Mouse (Mus musculus) heart, adult 11 months (tissue): ENCODE measurements at regions not wholly inside any gene's neighbourhood (a gene's known extent, or its start where the extent isn't known, plus 50 kb on each side); places are given as distances from the start of the nearest gene placed in this dataset.

Source experiments
- DNase-seq: peaks from one replicate; pipeline ENCODE4 v3.0.0; 2022

DNA sequence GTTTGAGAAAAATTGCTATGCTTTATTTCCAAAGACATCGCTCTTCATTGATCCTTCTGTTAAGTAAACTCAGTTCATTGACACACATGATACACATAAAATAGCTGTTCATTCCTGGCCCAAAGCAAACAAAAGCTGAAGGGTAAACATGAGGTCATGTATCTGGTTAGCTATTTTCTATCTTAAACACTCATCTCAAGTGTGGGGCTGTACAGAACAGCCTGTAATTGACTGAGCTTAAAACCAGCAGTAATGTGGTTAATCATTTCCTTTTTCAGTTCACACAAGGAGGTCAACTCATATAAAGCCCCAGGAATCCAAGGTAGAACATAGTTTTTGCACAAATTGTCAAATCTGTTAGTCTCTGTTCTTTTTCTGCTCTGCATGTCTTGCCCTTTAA, 94.5 kb downstream of the Cldn17 start:
- no peak for DNase-seq

DNA sequence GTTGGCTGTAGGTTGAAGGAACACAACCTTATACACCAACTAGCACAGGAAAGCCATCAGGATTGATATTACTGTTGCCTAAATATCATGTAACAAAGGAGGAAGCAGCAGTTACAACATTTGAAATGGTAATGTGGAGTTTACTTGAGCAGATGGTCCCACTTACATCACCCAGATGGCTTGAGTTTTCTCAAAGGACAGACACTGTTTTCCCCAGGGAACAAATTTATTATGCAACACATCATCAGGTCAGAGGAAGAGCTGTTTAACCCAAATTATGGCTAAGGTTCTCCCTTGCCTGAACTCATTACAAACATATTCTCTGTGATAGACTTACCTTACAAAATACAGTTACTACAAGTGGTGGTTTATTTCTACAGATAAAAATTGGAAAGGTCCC, 98.6 kb downstream of the Cldn17 start:
- DNase-seq, result no peak

DNA sequence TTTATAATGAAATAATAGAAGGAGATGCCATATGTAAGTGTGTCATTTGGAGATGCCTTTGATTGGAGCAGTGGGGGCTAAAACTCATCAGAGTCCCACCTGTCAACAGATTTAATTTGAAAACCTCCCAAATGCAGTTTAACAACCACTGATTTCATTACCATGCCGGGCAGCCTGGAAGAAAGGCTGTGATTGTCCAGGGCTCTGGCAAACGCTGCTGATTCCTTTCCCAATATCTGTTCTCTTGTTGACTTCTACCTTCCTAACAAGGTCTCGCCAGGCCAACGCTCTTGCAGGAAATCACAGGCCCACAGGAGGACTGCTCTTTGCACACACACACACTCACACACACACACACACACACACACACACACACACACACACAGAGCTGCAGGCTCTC, 102.4 kb downstream of the Cldn17 start:
- DNase-seq, result no peak

DNA sequence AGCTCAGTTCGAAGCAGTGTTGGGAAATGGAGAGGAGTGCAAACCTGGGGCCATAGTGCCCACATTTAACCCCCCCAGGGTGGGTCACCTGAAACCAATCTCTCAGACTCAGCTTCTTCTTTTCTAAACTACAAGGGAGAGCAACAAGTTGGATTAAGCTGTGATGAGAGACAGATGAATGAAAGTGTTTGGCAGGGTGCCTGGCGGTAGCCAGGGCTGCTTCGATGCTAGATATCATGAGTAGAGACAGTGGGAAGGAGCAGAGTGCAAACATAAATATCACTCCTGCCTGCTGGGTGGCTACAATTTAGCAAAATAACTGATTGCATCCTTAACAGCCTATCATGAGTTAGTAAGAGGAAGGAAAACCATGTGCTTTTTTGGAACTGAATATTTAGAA, 106.9 kb downstream of the Cldn17 start:
- no peak for DNase-seq

DNA sequence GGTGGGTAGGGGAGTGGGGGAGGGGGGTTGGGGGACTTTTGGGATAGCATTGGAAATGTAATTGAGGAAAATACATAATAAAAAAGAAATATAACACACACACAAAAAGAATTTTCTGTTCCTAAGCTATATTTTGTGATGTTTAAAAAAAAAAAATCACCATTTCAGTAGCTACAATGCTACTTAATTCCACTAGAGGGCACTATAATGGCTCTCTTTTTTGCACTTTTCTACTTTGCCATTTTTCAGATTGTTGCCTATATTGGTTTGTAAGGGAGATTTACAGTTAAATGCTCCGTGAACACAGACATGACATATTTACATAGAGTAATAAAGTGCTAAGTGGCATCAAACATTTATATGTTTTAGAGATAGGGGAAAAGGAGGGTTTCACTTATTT, 102.7 kb upstream of the Grik1 start:
- no peak for DNase-seq

DNA sequence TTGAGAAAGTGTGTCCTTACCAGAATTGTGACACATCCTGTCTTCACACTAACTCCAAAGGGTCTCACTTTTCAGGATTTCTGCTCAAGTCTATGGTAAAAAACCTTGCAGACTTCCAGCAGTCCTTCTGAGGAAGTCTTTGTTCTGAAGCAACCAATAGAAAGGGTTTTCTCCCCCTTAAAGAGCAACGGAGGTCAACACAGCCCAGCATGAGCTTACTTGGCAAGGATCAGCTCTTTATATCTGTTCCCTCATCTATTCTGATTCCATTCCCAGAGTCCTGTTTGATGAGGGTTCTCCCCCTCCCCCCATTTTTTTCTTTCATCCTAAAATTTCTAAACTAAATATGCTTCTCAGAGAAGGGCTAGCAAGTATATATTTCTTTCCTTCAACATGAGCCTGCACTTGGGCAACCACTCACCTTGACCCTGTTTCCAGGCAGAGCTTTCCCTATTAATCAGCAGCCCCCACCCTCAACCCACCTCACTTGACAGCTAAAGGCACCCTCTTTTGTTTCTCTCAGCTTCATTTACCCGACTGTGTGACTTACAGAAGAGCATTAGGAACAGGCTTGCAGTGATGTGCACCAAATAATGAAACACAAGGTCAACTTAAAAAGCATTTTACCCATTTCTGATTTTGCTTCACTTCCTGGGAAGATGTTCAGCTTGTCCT, 91.7 kb upstream of the Grik1 start:
- peak; percentile 7 for DNase-seq

DNA sequence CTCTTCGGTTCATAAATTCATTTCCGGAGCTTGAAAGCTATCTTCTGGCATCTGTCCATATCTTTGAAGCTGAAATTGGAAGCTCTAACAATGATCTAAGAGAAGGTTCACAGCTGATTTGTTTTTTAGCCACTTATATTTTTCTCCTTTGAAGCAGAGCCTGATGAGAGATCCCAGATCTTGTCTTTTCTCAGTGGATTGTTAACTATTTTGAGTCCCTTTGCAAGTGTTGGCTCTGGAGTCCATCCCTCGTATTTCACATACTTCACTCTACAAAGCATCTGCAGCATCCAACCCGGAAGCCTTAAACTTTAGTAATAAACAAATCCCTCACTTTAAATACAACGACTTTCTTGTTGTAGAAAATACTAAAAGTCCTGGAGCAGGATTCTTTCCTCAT, 85.6 kb upstream of the Grik1 start:
- no peak for DNase-seq

DNA sequence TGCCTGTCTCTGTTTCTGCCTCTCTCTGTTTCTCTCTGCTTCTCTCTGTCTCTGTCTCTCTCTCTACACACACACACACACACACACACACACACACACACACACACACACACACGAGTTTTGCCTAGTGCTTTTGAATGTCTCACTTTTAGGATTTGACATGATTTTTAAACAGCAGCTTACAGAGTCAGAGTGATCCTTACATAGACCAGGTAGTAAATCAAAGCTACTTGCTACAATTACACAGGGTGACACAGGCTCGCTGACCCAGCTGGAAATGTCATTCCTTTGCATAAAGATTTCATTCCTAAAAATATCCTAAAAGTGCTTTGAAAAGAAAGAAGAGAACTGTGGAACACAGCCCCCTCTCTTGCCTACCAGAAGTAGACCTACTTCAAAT, 84.5 kb upstream of the Grik1 start:
- no peak for DNase-seq

DNA sequence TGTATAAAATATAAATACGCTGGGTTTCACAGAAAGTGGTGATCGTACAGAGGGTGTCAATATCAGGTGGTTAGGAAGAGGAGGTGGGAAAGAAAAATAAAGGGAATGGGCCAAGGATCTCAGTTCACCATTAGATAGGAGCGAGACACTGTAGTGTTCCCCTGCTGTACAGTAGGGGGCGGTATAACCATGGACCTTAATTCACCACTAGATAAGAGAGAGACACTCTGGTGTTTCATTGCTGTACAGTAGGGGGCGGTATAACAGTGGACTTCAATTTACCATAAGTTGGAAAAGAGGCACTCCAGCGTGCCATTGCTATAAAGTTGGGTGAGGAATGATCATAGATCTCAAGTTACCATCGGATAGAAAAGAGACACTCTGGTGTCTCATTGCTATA, 82.0 kb upstream of the Grik1 start:
- DNase-seq, result no peak

DNA sequence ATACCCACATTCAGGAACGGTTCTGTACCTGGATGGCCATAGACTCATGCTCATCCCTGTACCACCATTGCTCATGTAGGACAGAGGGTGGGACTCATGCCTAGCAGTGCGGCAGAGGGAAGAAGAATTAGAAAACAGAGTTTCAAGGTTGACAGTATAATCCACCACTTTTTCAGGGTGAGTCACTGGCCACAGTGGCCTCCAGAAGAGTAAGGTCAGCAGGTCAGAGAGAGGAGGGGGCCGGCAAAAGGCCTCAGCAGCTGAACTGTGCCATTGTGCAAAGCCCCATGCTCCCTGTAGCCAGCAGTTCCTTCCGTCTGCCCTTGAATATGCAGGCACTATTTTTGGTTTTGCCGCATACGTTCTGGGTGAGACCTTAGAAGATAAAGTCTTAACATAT, 78.1 kb upstream of the Grik1 start:
- no peak for DNase-seq

DNA sequence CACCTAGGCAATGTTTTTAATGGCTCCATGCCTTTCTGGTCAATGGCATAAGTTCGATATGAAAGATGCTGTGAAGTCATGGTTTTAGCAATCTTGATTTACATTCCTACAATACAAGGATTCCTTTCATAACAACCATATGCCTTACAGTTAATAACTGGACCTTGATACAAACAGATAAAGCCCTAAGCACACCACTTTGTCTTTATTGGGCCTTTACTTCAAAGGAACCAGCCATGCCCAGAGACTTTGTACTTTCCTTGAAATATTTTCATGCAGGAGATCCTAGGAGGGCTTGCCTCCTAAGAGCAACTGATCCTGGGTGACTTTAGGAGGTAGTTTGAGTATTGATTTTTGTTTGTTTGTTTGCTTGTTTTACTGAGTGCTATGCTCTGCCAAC, 77.1 kb upstream of the Grik1 start:
- DNase-seq, result no peak

DNA sequence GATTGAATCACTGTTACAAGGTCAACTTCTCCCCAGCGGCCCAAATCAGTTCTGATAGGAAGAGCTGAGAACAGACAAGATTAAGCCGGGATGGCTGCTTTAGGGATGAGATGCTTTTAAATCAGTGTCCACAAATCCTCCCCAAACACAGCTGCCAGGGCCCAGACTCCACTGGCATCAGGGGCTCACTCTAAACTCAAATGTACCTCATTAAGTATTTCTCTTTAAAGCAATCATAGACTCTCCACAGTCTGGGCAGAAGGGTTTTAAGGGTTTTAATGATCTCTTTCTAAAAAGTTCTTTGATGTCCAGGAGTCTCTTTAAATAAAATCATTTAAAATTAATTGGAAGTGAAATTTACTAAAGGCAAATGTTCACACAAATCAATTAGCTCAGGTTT, 70.0 kb upstream of the Grik1 start:
- DNase-seq, result no peak
